Mouse (Mus musculus): ENCODE measurements around the gene Rad52.

DNA sequence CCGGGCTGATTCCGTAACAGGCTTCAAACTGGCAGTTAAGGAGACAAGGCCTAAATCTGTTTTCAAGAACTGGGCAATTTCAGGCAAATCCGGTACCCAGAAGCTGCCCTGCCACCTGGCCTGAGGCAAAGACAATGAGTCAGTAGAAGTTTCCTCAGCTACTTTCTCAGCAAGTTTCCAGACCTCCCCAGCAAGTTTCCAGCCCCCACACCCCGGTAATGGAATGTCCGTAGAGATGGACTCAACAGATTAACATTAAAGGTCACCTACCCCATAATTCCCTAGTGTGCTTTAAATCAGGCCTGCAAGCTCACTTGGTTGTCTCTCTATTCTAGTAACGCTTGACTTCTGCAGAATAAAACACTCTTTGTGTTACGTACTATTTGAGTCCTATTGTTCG, 41.0 kb upstream of the Rad52 start:
- TF ChIP-seq ZNF384 (IDR thresholded peaks at IDR 0.05; ENCODE audit: low read depth, low read length) = no peak
- no peak for TF ChIP-seq MAFK (IDR thresholded peaks at IDR 0.05; ENCODE audit: insufficient read depth, low read depth, low read length)
- TF ChIP-seq ZC3H11A (IDR thresholded peaks at IDR 0.05; ENCODE audit: borderline replicate concordance, low read depth, low read length) = no peak
